Mouse (Mus musculus) hindbrain, embryonic 10.5 days (tissue): ENCODE results near the gene Dglucy. TPM values are rescaled to one million over a fixed set of nuclear protein-coding genes. Genes with fewer than 3 reads are reported as not detected.

Experiments used
- DNase-seq: peaks from one replicate; pipeline ENCODE4 v3.0.0-alpha.2; 2017; ENCODE audit warnings: low spot score
- H3K27ac ChIP-seq: fragments of 300-500 bp; sonication (generic); 2 replicates; pipeline ENCODE4 v1.5.1; 2016; ENCODE audit warnings: mild to moderate bottlenecking, moderate library complexity
- H3K27me3 ChIP-seq: fragments of 300-500 bp; sonication (generic); 2 replicates; pipeline ENCODE4 v1.6.1; 2016; ENCODE audit warnings: mild to moderate bottlenecking; ENCODE audit not compliant: poor library complexity, insufficient read depth, severe bottlenecking
- H3K36me3 ChIP-seq: fragments of 300-500 bp; sonication (generic); 2 replicates; pipeline ENCODE4 v1.6.1; 2016; ENCODE audit warnings: mild to moderate bottlenecking, moderate library complexity
- H3K4me1 ChIP-seq: fragments of 300-500 bp; sonication (generic); replicated peaks from 2 replicates; pipeline ENCODE4 v1.6.1; 2016; ENCODE audit warnings: mild to moderate bottlenecking
- H3K4me3 ChIP-seq: fragments of 300-500 bp; sonication (generic); 2 replicates; pipeline ENCODE4 v1.5.1; 2016; ENCODE audit warnings: mild to moderate bottlenecking, moderate library complexity
- H3K9me3 ChIP-seq: fragments of 300-500 bp; sonication (generic); 2 replicates; pipeline ENCODE4 v1.6.1; 2016; ENCODE audit warnings: mild to moderate bottlenecking, moderate library complexity
- WGBS: fragments of 180-500 bp; shearing (Covaris S2); methylation state at CpG from one replicate; pipeline ENCODE4 v1.1.7; 2016; 5-methylcytosine and 5-hydroxymethylcytosine counted together
- polyA plus RNA-seq: library from polyadenylated mRNA; unstranded; fragments of >200 nt; fragmentation: Nextera tagmentation; extraction: Ambion mirVana; gene quantifications from 2 replicates; pipeline ENCODE4 v1.2.1, GENCODE M21; 2016

Gene Dglucy
- polyA plus RNA-seq, 1 experiment from 2014 or later, result 0.44 TPM

DNA sequence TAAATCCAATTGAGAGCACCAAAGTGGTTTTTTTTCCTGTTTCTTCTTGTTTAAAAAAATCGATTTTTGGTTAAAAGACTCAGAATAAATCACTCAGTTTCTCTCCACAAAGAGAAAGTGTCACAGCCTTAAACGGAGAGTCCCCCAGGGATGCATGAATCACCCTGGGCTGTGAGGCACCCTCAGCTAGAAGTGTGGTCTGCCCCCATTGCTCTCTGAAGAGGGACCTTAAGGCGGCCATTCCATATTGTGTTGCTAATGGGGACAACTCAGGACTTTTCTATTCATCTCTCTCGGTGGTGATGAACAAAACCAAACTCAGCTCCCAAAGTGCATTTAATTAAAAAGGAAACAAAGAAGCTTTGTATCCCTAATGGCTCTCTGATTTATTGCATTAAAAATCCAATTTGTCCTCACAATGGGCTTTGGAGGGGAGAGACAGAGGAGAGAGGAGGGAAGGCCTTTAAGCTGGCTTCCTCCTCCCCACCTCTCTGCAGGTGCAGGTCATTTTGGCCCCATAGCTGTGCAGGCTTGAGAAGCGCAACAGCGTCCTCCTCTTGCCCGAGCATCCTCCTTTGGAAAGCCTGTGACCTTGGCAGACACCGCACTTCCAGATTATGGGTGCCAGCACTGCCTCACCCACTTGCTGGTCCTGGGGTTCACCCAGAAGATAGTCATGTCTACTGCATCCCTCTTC, 52.9 kb downstream of the Dglucy start:
- no peak overlapping the region for H3K4me3 ChIP-seq
- peaks cover 10% of the 10 kb centered on the region; the same call in 1 of the 2 replicates for H3K4me1 ChIP-seq
- no peak for DNase-seq
- H3K9me3 ChIP-seq, result no peaks in the 10 kb centered on the region
- WGBS, result 34% methylated on average over 8 of the region's 8 CpGs
- no peak overlapping the region for H3K27ac ChIP-seq
- H3K27me3 ChIP-seq, result no peaks in the 10 kb centered on the region
- H3K36me3 ChIP-seq, result no peaks in the 10 kb centered on the region

DNA sequence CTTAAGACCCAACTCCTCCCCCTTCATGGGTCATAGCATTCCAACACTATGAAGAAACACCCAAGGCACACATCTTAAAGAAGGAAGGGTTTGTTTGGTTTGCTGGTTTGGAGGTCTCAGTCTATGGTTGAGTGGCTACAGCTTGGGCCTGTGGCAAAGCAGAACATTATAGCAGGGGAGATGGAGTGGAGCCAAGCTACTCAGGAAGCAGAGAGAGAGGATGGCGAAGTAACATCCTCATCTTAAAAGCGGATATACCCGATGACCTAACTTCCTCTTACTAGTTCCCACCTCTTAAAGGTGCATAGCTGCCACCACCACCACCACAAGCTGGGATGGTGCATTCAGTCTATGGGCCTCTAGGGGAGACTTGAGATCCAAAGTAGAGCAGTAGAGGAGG, 58.4 kb downstream of the Dglucy start:
- 84% methylated on average over 3 of the region's 3 CpGs for WGBS
- peaks cover 8% of the 10 kb centered on the region; the same call in 1 of the 2 replicates for H3K4me1 ChIP-seq
- H3K27me3 ChIP-seq, result no peaks in the 10 kb centered on the region
- no peaks in the 10 kb centered on the region for H3K9me3 ChIP-seq
- no peak for DNase-seq
- H3K36me3 ChIP-seq, result no peaks in the 10 kb centered on the region
- no peak overlapping the region for H3K27ac ChIP-seq
- no peak overlapping the region for H3K4me3 ChIP-seq

DNA sequence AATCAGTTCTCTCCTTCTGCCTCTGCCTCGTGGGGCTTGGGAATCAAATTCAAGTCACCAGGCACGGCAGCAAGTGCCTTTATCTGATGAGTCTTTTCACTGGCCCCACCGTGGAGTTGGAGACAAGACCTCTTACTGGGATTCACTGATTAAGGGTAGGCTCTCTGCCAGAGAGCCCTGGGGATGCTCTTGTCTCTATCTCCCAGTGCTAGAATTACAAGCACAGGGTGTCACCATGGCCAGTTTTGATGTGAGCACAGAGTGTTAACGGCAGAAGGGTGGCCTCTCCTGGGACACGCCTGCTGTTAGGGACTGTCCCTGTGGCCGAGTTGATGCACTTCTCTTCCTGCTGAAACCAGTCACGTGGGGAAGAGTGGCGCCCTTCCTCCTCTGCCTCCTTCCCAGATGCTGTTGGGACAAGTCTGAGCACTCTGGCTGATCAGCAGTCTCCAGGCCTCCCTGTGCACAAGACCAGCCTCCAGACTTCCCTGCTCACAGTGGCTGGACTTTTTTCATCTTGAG, 60.3 kb downstream of the Dglucy start:
- DNase-seq, result no peak
- peaks cover 8% of the 10 kb centered on the region; the same call in 1 of the 2 replicates for H3K4me1 ChIP-seq

GRCm38 (mm10) chr12:100839926-100840325, 61.1 kb downstream of the Dglucy start:
- WGBS, result 79% methylated on average over 6 of the region's 6 CpGs
- H3K27ac ChIP-seq, result no peak overlapping the region
- H3K4me3 ChIP-seq, result no peak overlapping the region
- no peak for DNase-seq
- no peaks in the 10 kb centered on the region for H3K36me3 ChIP-seq
- no peaks in the 10 kb centered on the region for H3K9me3 ChIP-seq
- H3K27me3 ChIP-seq, result no peaks in the 10 kb centered on the region
- H3K4me1 ChIP-seq, result peaks cover 8% of the 10 kb centered on the region; the same call in 1 of the 2 replicates

More for the DNA sequence above, 60.3 kb downstream of the Dglucy start:
- WGBS, result 30% methylated on average over 8 of the region's 8 CpGs
- H3K4me3 ChIP-seq, result no peak overlapping the region
- no peaks in the 10 kb centered on the region for H3K36me3 ChIP-seq
- no peak overlapping the region for H3K27ac ChIP-seq
- no peaks in the 10 kb centered on the region for H3K9me3 ChIP-seq
- H3K27me3 ChIP-seq, result no peaks in the 10 kb centered on the region

- WGBS, result 31% methylated on average over 3 of the region's 3 CpGs
- no peak overlapping the region for H3K27ac ChIP-seq
- H3K4me3 ChIP-seq, result no peak overlapping the region
- no peaks in the 10 kb centered on the region for H3K27me3 ChIP-seq
- no peaks in the 10 kb centered on the region for H3K36me3 ChIP-seq
- H3K4me1 ChIP-seq, result peaks cover 8% of the 10 kb centered on the region; the same call in 1 of the 2 replicates
- DNase-seq, result peak; percentile 84
- no peaks in the 10 kb centered on the region for H3K9me3 ChIP-seq
Measured at GRCm38 (mm10) chr12:100841211-100841792, 62.4 kb downstream of the Dglucy start.

GRCm38 (mm10) chr12:100843171-100843570, 64.3 kb downstream of the Dglucy start:
- 83% methylated on average over 4 of the region's 4 CpGs for WGBS
- DNase-seq, result no peak
- Histone ChIP-seq H3K4me3 (no peak overlapping the region), H3K4me1 (peaks cover 14% of the 10 kb centered on the region; the same call in 1 of the 2 replicates), H3K36me3 (no peaks in the 10 kb centered on the region), H3K9me3 (no peaks in the 10 kb centered on the region), H3K27me3 (no peaks in the 10 kb centered on the region), H3K27ac (no peak overlapping the region)

DNA sequence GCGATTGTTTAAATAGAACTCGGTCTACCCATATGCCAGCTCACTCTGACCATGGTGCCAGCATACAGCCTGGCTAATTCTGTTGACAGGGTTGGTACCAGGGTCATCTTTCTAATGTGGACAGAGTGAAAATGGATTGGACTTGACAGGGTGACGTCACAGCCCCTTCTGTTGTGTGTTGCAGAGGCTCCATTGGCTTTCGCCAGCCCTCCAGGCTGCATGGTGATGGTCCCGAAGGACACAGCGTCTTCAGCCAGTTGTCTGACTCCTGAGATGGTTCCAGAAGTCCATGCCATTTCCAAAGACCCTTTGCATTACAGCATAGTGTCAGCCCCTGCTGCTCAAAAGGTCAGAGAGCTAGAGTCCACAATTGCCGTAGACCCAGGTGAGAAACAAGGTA, 65.7 kb downstream of the Dglucy start:
- no peaks in the 10 kb centered on the region for H3K36me3 ChIP-seq
- H3K4me1 ChIP-seq, result 0 out of 2 replicates have a peak, but pooled peaks cover 6% of the 10 kb centered on the region
- no peak overlapping the region for H3K27ac ChIP-seq
- H3K9me3 ChIP-seq, result no peaks in the 10 kb centered on the region
- DNase-seq, result no peak
- 90% methylated on average over 7 of the region's 7 CpGs for WGBS
- no peak overlapping the region for H3K4me3 ChIP-seq
- H3K27me3 ChIP-seq, result no peaks in the 10 kb centered on the region

GRCm38 (mm10) chr12:100845829-100846228, 67.0 kb downstream of the Dglucy start:
- DNase-seq, result no peak
- Histone ChIP-seq H3K9me3 (no peaks in the 10 kb centered on the region), H3K27ac (no peak overlapping the region), H3K4me3 (no peak overlapping the region), H3K27me3 (no peaks in the 10 kb centered on the region), H3K4me1 (0 out of 2 replicates have a peak, but pooled peaks cover 6% of the 10 kb centered on the region), H3K36me3 (no peaks in the 10 kb centered on the region)
- WGBS, result 25% methylated on average over 2 of the region's 2 CpGs

- no peaks in the 10 kb centered on the region for H3K9me3 ChIP-seq
- H3K4me1 ChIP-seq, result 0 out of 2 replicates have a peak, but pooled peaks cover 6% of the 10 kb centered on the region
- H3K4me3 ChIP-seq, result no peak overlapping the region
- H3K36me3 ChIP-seq, result no peaks in the 10 kb centered on the region
- 42% methylated on average over 1 of the region's 1 CpGs for WGBS
- no peaks in the 10 kb centered on the region for H3K27me3 ChIP-seq
- H3K27ac ChIP-seq, result no peak overlapping the region
- no peak for DNase-seq
Measured at GRCm38 (mm10) chr12:100846566-100846965, 67.7 kb downstream of the Dglucy start.

DNA sequence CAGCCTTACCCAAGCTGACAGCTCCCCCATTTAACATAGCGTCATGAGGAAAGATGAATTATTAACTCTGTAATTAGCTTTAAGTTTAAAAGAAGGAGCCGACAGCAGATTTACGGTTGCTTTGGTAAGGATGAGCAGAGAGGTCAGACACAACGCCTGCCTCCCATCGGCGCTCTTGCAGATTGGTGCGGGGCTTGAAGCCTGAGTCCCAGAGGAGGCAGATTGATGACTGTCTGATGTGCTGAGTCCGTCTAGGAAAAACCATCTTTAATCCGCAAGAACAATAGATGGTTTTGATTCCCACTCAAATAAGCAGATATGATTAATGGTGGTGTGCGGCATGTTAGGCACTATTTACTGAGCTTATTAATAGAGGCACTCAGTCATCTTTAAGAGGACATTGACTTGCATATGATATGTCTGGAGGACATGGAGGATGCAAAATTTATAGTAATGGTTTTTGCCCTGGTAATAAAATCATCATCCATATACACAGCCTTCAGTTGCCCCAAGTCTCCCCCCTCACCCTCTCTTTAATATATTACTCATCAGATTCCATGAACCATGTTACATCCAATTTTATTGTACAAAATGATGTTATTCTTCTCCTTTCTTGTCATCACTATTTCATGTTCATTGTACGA, 68.7 kb downstream of the Dglucy start:
- Histone ChIP-seq H3K4me3 (no peak overlapping the region), H3K27me3 (no peaks in the 10 kb centered on the region), H3K4me1 (0 out of 2 replicates have a peak, but pooled peaks cover 6% of the 10 kb centered on the region), H3K36me3 (no peaks in the 10 kb centered on the region), H3K27ac (no peak overlapping the region), H3K9me3 (no peaks in the 10 kb centered on the region)
- WGBS, result 80% methylated on average over 11 of the region's 11 CpGs
- DNase-seq, result no peak

DNA sequence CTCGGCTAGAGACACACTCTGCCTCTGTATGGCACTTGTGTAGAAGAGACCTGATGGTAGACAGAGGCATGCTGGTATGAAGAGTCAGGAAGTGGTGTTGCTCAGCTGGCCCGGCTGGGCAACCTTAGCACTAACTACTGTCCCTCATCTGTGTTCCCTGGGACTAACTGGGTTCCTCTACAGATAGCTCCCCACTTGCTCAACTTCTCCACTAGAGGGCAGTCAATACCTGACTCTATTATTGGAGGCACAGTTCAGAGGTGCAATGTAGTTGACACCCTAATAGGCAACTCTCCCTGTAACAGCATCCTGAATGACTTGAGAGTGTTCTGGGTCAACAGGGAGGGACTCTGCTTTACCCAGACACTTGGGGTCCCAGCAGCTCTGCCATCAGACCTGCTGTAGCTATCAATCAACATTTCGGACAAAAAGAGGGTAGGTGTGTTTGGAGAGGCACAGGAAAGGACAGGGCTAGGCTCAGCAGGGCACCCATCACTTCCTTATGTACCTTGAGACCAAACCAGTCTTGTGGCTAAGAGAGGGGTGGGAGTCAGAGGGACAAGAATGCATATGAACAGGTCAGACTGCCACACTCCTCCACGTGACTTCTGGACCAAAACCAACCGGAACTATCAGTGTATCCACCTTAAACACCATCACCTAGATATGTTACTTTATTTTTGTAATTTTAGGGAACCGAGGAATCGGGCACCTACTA, 70.7 kb downstream of the Dglucy start:
- 79% methylated on average over 7 of the region's 7 CpGs for WGBS
- H3K27ac ChIP-seq, result no peak overlapping the region
- 0 out of 2 replicates have a peak, but pooled peaks cover 6% of the 10 kb centered on the region for H3K4me1 ChIP-seq
- DNase-seq, result peak; percentile 36
- no peaks in the 10 kb centered on the region for H3K9me3 ChIP-seq
- H3K27me3 ChIP-seq, result no peaks in the 10 kb centered on the region
- H3K4me3 ChIP-seq, result no peak overlapping the region
- H3K36me3 ChIP-seq, result no peaks in the 10 kb centered on the region

- DNase-seq, result no peak
- H3K27ac ChIP-seq, result no peak overlapping the region
- WGBS, result 86% methylated on average over 3 of the region's 3 CpGs
- H3K27me3 ChIP-seq, result no peaks in the 10 kb centered on the region
- H3K36me3 ChIP-seq, result no peaks in the 10 kb centered on the region
- no peaks in the 10 kb centered on the region for H3K4me1 ChIP-seq
- no peaks in the 10 kb centered on the region for H3K9me3 ChIP-seq
- no peak overlapping the region for H3K4me3 ChIP-seq
Measured at GRCm38 (mm10) chr12:100852370-100852769, 73.5 kb downstream of the Dglucy start.
